Mouse (Mus musculus) hindbrain, embryonic 10.5 days (tissue): ENCODE measurements at regions not wholly inside any gene's neighbourhood (a gene's known extent, or its start where the extent isn't known, plus 50 kb on each side); places are given as distances from the start of the nearest gene placed in this dataset.

Experiments used
- DNase-seq: peaks from one replicate; pipeline ENCODE4 v3.0.0-alpha.2; 2017; ENCODE audit warnings: low spot score
- H3K27ac ChIP-seq: fragments of 300-500 bp; sonication (generic); 2 replicates; pipeline ENCODE4 v1.5.1; 2016; ENCODE audit warnings: mild to moderate bottlenecking, moderate library complexity
- H3K27me3 ChIP-seq: fragments of 300-500 bp; sonication (generic); 2 replicates; pipeline ENCODE4 v1.6.1; 2016; ENCODE audit warnings: mild to moderate bottlenecking; ENCODE audit not compliant: poor library complexity, insufficient read depth, severe bottlenecking
- H3K36me3 ChIP-seq: fragments of 300-500 bp; sonication (generic); 2 replicates; pipeline ENCODE4 v1.6.1; 2016; ENCODE audit warnings: mild to moderate bottlenecking, moderate library complexity
- H3K4me1 ChIP-seq: fragments of 300-500 bp; sonication (generic); replicated peaks from 2 replicates; pipeline ENCODE4 v1.6.1; 2016; ENCODE audit warnings: mild to moderate bottlenecking
- H3K4me3 ChIP-seq: fragments of 300-500 bp; sonication (generic); 2 replicates; pipeline ENCODE4 v1.5.1; 2016; ENCODE audit warnings: mild to moderate bottlenecking, moderate library complexity
- H3K9me3 ChIP-seq: fragments of 300-500 bp; sonication (generic); 2 replicates; pipeline ENCODE4 v1.6.1; 2016; ENCODE audit warnings: mild to moderate bottlenecking, moderate library complexity
- WGBS: fragments of 180-500 bp; shearing (Covaris S2); methylation state at CpG from one replicate; pipeline ENCODE4 v1.1.7; 2016; 5-methylcytosine and 5-hydroxymethylcytosine counted together

- Histone ChIP-seq H3K27me3 (no peaks in the 10 kb centered on the region), H3K9me3 (no peaks in the 10 kb centered on the region), H3K36me3 (no peaks in the 10 kb centered on the region), H3K27ac (no peak overlapping the region), H3K4me1 (peaks cover 16% of the 10 kb centered on the region), H3K4me3 (no peak overlapping the region)
- DNase-seq = no peak
- WGBS = 68% methylated on average over 3 of the region's 3 CpGs
Observed at GRCm38 (mm10) chr6:148595009-148595770, 151.0 kb upstream of the Tmtc1 start.

GRCm38 (mm10) chr6:148588971-148589370 lies 144.8 kb upstream of the Tmtc1 start:
- WGBS = 77% methylated on average over 4 of the region's 4 CpGs
- Histone ChIP-seq H3K4me3 (no peak overlapping the region), H3K9me3 (no peaks in the 10 kb centered on the region), H3K4me1 (no peaks in the 10 kb centered on the region), H3K27me3 (no peaks in the 10 kb centered on the region), H3K27ac (no peak overlapping the region), H3K36me3 (no peaks in the 10 kb centered on the region)
- no peak for DNase-seq

- Histone ChIP-seq H3K27ac (no peak overlapping the region), H3K4me1 (no peaks in the 10 kb centered on the region), H3K4me3 (no peak overlapping the region), H3K36me3 (no peaks in the 10 kb centered on the region), H3K9me3 (no peaks in the 10 kb centered on the region), H3K27me3 (no peaks in the 10 kb centered on the region)
- no peak for DNase-seq
- WGBS = 85% methylated on average over 10 of the region's 10 CpGs
Observed at GRCm38 (mm10) chr6:148586439-148587321, 142.5 kb upstream of the Tmtc1 start.

GRCm38 (mm10) chr6:148584126-148584525 lies 139.9 kb upstream of the Tmtc1 start:
- H3K4me1 ChIP-seq = no peaks in the 10 kb centered on the region
- H3K27ac ChIP-seq = no peak overlapping the region
- H3K4me3 ChIP-seq = no peak overlapping the region
- no peaks in the 10 kb centered on the region for H3K27me3 ChIP-seq
- WGBS = 90% methylated on average over 2 of the region's 2 CpGs
- H3K36me3 ChIP-seq = no peaks in the 10 kb centered on the region
- no peak for DNase-seq
- H3K9me3 ChIP-seq = no peaks in the 10 kb centered on the region

- Histone ChIP-seq H3K4me3 (no peak overlapping the region), H3K36me3 (no peaks in the 10 kb centered on the region), H3K4me1 (no peaks in the 10 kb centered on the region), H3K27me3 (no peaks in the 10 kb centered on the region), H3K27ac (no peak overlapping the region), H3K9me3 (no peaks in the 10 kb centered on the region)
- WGBS = 93% methylated on average over 3 of the region's 3 CpGs
- DNase-seq = no peak
Observed at GRCm38 (mm10) chr6:148578281-148578680, 134.1 kb upstream of the Tmtc1 start.

- no peaks in the 10 kb centered on the region for H3K27me3 ChIP-seq
- WGBS = 82% methylated on average over 3 of the region's 3 CpGs
- no peaks in the 10 kb centered on the region for H3K9me3 ChIP-seq
- no peaks in the 10 kb centered on the region for H3K4me1 ChIP-seq
- no peak overlapping the region for H3K27ac ChIP-seq
- H3K4me3 ChIP-seq = no peak overlapping the region
- no peaks in the 10 kb centered on the region for H3K36me3 ChIP-seq
- no peak for DNase-seq
Observed at GRCm38 (mm10) chr6:148577663-148578062, 133.5 kb upstream of the Tmtc1 start.

- no peak overlapping the region for H3K27ac ChIP-seq
- no peak for DNase-seq
- no peaks in the 10 kb centered on the region for H3K9me3 ChIP-seq
- H3K4me1 ChIP-seq = no peaks in the 10 kb centered on the region
- no peaks in the 10 kb centered on the region for H3K36me3 ChIP-seq
- WGBS = 84% methylated on average over 7 of the region's 7 CpGs
- H3K4me3 ChIP-seq = no peak overlapping the region
- no peaks in the 10 kb centered on the region for H3K27me3 ChIP-seq
Observed at GRCm38 (mm10) chr6:148574742-148575453, 130.7 kb upstream of the Tmtc1 start.

GRCm38 (mm10) chr6:148572201-148572600 lies 128.0 kb upstream of the Tmtc1 start:
- H3K4me1 ChIP-seq = no peaks in the 10 kb centered on the region
- no peak overlapping the region for H3K27ac ChIP-seq
- DNase-seq = no peak
- H3K36me3 ChIP-seq = no peaks in the 10 kb centered on the region
- H3K9me3 ChIP-seq = no peaks in the 10 kb centered on the region
- 87% methylated on average over 5 of the region's 5 CpGs for WGBS
- H3K27me3 ChIP-seq = no peaks in the 10 kb centered on the region
- H3K4me3 ChIP-seq = no peak overlapping the region

- 87% methylated on average over 3 of the region's 3 CpGs for WGBS
- H3K9me3 ChIP-seq = no peaks in the 10 kb centered on the region
- H3K27me3 ChIP-seq = no peaks in the 10 kb centered on the region
- DNase-seq = no peak
- no peaks in the 10 kb centered on the region for H3K4me1 ChIP-seq
- no peaks in the 10 kb centered on the region for H3K36me3 ChIP-seq
- no peak overlapping the region for H3K4me3 ChIP-seq
- no peak overlapping the region for H3K27ac ChIP-seq
Observed at GRCm38 (mm10) chr6:148571651-148572050, 127.5 kb upstream of the Tmtc1 start.

GRCm38 (mm10) chr6:148564146-148564545 lies 120.0 kb upstream of the Tmtc1 start:
- no peaks in the 10 kb centered on the region for H3K36me3 ChIP-seq
- H3K27me3 ChIP-seq = no peaks in the 10 kb centered on the region
- peak overlapping the region; percentile 3; the same call in 1 of the 2 replicates for H3K27ac ChIP-seq
- no peaks in the 10 kb centered on the region for H3K9me3 ChIP-seq
- no peak overlapping the region for H3K4me3 ChIP-seq
- H3K4me1 ChIP-seq = peaks cover 18% of the 10 kb centered on the region
- 40% methylated on average over 2 of the region's 2 CpGs for WGBS
- peak; percentile 7 for DNase-seq

- Histone ChIP-seq H3K9me3 (no peaks in the 10 kb centered on the region), H3K4me1 (peaks cover 18% of the 10 kb centered on the region), H3K36me3 (no peaks in the 10 kb centered on the region), H3K27ac (no peak overlapping the region), H3K4me3 (no peak overlapping the region), H3K27me3 (no peaks in the 10 kb centered on the region)
- DNase-seq = no peak
- WGBS = 85% methylated on average over 2 of the region's 2 CpGs
Observed at GRCm38 (mm10) chr6:148562206-148562708, 118.1 kb upstream of the Tmtc1 start.

GRCm38 (mm10) chr6:148556484-148556871 lies 112.3 kb upstream of the Tmtc1 start:
- H3K4me1 ChIP-seq = no peaks in the 10 kb centered on the region

More at GRCm38 (mm10) chr6:148556484-148556871, 112.3 kb upstream of the Tmtc1 start:
- Histone ChIP-seq H3K27ac (no peak overlapping the region), H3K36me3 (no peaks in the 10 kb centered on the region), H3K9me3 (no peaks in the 10 kb centered on the region), H3K4me3 (no peak overlapping the region), H3K27me3 (no peaks in the 10 kb centered on the region)
- WGBS = 93% methylated on average over 2 of the region's 2 CpGs
- no peak for DNase-seq
